Mouse (Mus musculus) macrophage (primary cell): Measurements from ENCODE around the gene Daam1. TPM values are rescaled to one million over a fixed set of nuclear protein-coding genes. Genes with fewer than 3 reads are reported as not detected.
"Not testable (repeated sequence)": the region's sequence is repeated elsewhere in the genome, so short reads cannot be mapped to it uniquely, and the experiment has no call there.

Experiments used
- H3K27ac ChIP-seq: fragments of 350-480 bp; formaldehyde crosslinking; 2 replicates; pipeline ENCODE4 v1.9.0; 2021
- H3K36me3 ChIP-seq: fragments of 350-480 bp; formaldehyde crosslinking; 2 replicates; pipeline ENCODE4 v1.9.0; 2021; ENCODE audit errors: inconsistent target
- H3K4me3 ChIP-seq: fragments of 350-480 bp; formaldehyde crosslinking; 2 replicates; pipeline ENCODE4 v1.9.0; 2021; ENCODE audit errors: inconsistent target
- H3K79me2 ChIP-seq: fragments of 350-480 bp; formaldehyde crosslinking; 2 replicates; pipeline ENCODE4 v1.9.0; 2021; ENCODE audit errors: inconsistent target
- WGBS: methylation state at CpG from one replicate; pipeline ENCODE4 v1.1.7; 2026; ENCODE audit warnings: inconsistent platforms; ENCODE audit not compliant: missing documents; 5-methylcytosine and 5-hydroxymethylcytosine counted together
- polyA plus RNA-seq: library from polyadenylated mRNA; stranded (reverse); fragments of 250-400 nt; gene quantifications from 3 replicates; pipeline ENCODE4 v1.2.4, GENCODE M21; 2018; ENCODE audit warnings: inconsistent platforms

Daam1 gene
- polyA plus RNA-seq, 1 experiment from 2014 or later: 9.8 TPM

- WGBS: 94% methylated on average over 6 of the region's 6 CpGs
- Histone ChIP-seq H3K79me2 (peaks cover 97% of the 10 kb centered on the region), H3K36me3 (no peaks in the 10 kb centered on the region), H3K4me3 (no peak overlapping the region), H3K27ac (no peak overlapping the region)
Observed at GRCm38 (mm10) chr12:71840430-71841186, 9.7 kb downstream of the Daam1 start.

- H3K79me2 ChIP-seq: peaks cover 83% of the 10 kb centered on the region
- no peak overlapping the region for H3K4me3 ChIP-seq
- no peak overlapping the region for H3K27ac ChIP-seq
- WGBS: 51% methylated on average over 3 of the region's 3 CpGs
- H3K36me3 ChIP-seq: no peaks in the 10 kb centered on the region
Observed at GRCm38 (mm10) chr12:71842006-71842405, 11.1 kb downstream of the Daam1 start.

GRCm38 (mm10) chr12:71842588-71842987, 11.7 kb downstream of the Daam1 start:
- no peaks in the 10 kb centered on the region for H3K36me3 ChIP-seq
- no peak overlapping the region for H3K27ac ChIP-seq
- H3K79me2 ChIP-seq: peaks cover 77% of the 10 kb centered on the region
- WGBS: 94% methylated on average over 1 of the region's 2 CpGs
- H3K4me3 ChIP-seq: no peak overlapping the region

GRCm38 (mm10) chr12:71845486-71845885, 14.6 kb downstream of the Daam1 start:
- Histone ChIP-seq H3K79me2 (peaks cover 62% of the 10 kb centered on the region; the same call in 1 of the 2 replicates), H3K4me3 (no peak overlapping the region), H3K36me3 (no peaks in the 10 kb centered on the region), H3K27ac (no peak overlapping the region)
- 96% methylated on average over 4 of the region's 5 CpGs for WGBS

GRCm38 (mm10) chr12:71846416-71846815, 15.5 kb downstream of the Daam1 start:
- H3K27ac ChIP-seq, H3K36me3 ChIP-seq: not testable (repeated sequence)
- 96% methylated on average over 4 of the region's 4 CpGs for WGBS

GRCm38 (mm10) chr12:71847024-71847423, 16.1 kb downstream of the Daam1 start:
- H3K27ac ChIP-seq, H3K4me3 ChIP-seq, H3K36me3 ChIP-seq: not testable (repeated sequence)
- peaks cover 47% of the 10 kb centered on the region; the same call in 1 of the 2 replicates for H3K79me2 ChIP-seq
- WGBS: 92% methylated on average over 6 of the region's 6 CpGs

More at GRCm38 (mm10) chr12:71846416-71846815, 15.5 kb downstream of the Daam1 start:
- not testable (repeated sequence) for H3K4me3 ChIP-seq
- peaks cover 53% of the 10 kb centered on the region; the same call in 1 of the 2 replicates for H3K79me2 ChIP-seq

GRCm38 (mm10) chr12:71847617-71848016, 16.7 kb downstream of the Daam1 start:
- Histone ChIP-seq H3K27ac (no peak overlapping the region), H3K4me3 (no peak overlapping the region), H3K36me3 (no peaks in the 10 kb centered on the region), H3K79me2 (peaks cover 41% of the 10 kb centered on the region; the same call in 1 of the 2 replicates)
- 98% methylated on average over 5 of the region's 5 CpGs for WGBS

- WGBS: 88% methylated on average over 5 of the region's 5 CpGs
- no peak overlapping the region for H3K4me3 ChIP-seq
Observed at GRCm38 (mm10) chr12:71848037-71848776, 17.3 kb downstream of the Daam1 start.

GRCm38 (mm10) chr12:71849051-71849450, 18.2 kb downstream of the Daam1 start:
- 97% methylated on average over 7 of the region's 7 CpGs for WGBS
- no peak overlapping the region for H3K27ac ChIP-seq
- H3K36me3 ChIP-seq: no peaks in the 10 kb centered on the region
- peaks cover 26% of the 10 kb centered on the region; the same call in 1 of the 2 replicates for H3K79me2 ChIP-seq
- no peak overlapping the region for H3K4me3 ChIP-seq

More at GRCm38 (mm10) chr12:71848037-71848776, 17.3 kb downstream of the Daam1 start:
- Histone ChIP-seq H3K27ac (no peak overlapping the region), H3K36me3 (no peaks in the 10 kb centered on the region), H3K79me2 (peaks cover 35% of the 10 kb centered on the region; the same call in 1 of the 2 replicates)

- H3K36me3 ChIP-seq: no peaks in the 10 kb centered on the region
- H3K79me2 ChIP-seq: peaks cover 15% of the 10 kb centered on the region; the same call in 1 of the 2 replicates
- no peak overlapping the region for H3K27ac ChIP-seq
- H3K4me3 ChIP-seq: no peak overlapping the region
- WGBS: 95% methylated on average over 5 of the region's 5 CpGs
Observed at GRCm38 (mm10) chr12:71850135-71850534, 19.3 kb downstream of the Daam1 start.

GRCm38 (mm10) chr12:71852678-71853077, 21.8 kb downstream of the Daam1 start:
- no peak overlapping the region for H3K4me3 ChIP-seq
- no peak overlapping the region for H3K27ac ChIP-seq
- H3K36me3 ChIP-seq: no peaks in the 10 kb centered on the region
- H3K79me2 ChIP-seq: peaks cover 24% of the 10 kb centered on the region; the same call in 1 of the 2 replicates
- 37% methylated on average over 4 of the region's 7 CpGs for WGBS

GRCm38 (mm10) chr12:71853694-71854093, 22.8 kb downstream of the Daam1 start:
- Histone ChIP-seq H3K79me2 (peaks cover 14% of the 10 kb centered on the region; the same call in 1 of the 2 replicates), H3K27ac (no peak overlapping the region), H3K4me3 (no peak overlapping the region), H3K36me3 (no peaks in the 10 kb centered on the region)
- 96% methylated on average over 3 of the region's 3 CpGs for WGBS

GRCm38 (mm10) chr12:71854191-71854590, 23.3 kb downstream of the Daam1 start:
- no peak overlapping the region for H3K27ac ChIP-seq
- 85% methylated on average over 6 of the region's 6 CpGs for WGBS

GRCm38 (mm10) chr12:71855730-71856479, 25.0 kb downstream of the Daam1 start:
- Histone ChIP-seq H3K36me3 (no peaks in the 10 kb centered on the region), H3K79me2 (peaks cover 9% of the 10 kb centered on the region; the same call in 1 of the 2 replicates), H3K4me3 (no peak overlapping the region), H3K27ac (no peak overlapping the region)
- WGBS: 88% methylated on average over 10 of the region's 10 CpGs

More at GRCm38 (mm10) chr12:71854191-71854590, 23.3 kb downstream of the Daam1 start:
- Histone ChIP-seq H3K79me2 (peaks cover 14% of the 10 kb centered on the region; the same call in 1 of the 2 replicates), H3K4me3 (no peak overlapping the region), H3K36me3 (no peaks in the 10 kb centered on the region)
